Mouse (Mus musculus): Measurements from ENCODE around the gene Tbc1d22a.
A peak's percentile ranks its signal among the peaks of the same experiment; 100 is the strongest.
"Not testable (repeated sequence)": the region's sequence is repeated elsewhere in the genome, so short reads cannot be mapped to it uniquely, and the experiment has no call there.

Tbc1d22a gene

GRCm38 (mm10) chr15:86203942-86204561 lies 10.2 kb upstream of the Tbc1d22a start:
- DNase-seq, result peak; percentile 70 to 72

- DNase-seq, result peak; percentile 61 to 67
Observed at GRCm38 (mm10) chr15:86205300-86205699, 9.0 kb upstream of the Tbc1d22a start.

DNA sequence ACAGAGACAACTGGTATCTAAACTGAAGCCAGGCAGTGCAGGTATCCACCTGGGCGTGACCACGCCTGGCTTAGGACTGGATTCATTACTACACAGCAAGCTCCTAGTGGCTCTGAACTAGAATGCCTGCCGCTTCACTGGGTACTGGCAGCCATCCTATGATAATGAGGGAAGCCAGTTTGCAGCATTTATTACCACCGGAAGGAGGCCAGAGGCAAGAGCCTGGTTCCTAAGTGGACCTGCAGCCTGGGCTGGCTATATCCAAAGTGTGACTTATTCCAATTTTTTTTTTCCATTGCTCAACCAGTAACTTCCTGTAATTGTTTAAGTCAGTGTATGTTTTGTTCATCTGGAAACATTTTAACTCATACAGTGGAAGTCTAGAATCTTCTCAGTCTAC lies 7.9 kb upstream of the Tbc1d22a start:
- no peak for DNase-seq

DNA sequence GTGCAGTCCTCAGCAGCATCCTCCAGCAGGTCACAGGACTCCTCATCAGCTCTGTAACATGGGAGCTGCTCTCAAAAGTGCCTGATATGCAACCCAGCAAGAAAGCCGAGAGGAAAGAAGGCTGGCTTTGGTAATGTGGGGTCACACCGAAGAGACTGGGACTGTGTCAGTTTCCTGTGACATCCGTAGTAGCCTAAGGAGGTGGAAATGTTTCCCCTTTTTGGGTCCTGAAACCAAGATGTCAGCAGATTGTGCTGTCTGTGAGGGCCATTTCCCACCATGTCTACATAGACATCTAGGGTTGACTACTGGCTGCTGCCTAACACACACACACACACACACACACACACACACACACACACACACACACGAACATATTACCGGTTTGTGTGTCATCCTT lies 2.1 kb upstream of the Tbc1d22a start:
- DNase-seq, result not testable (repeated sequence)

DNA sequence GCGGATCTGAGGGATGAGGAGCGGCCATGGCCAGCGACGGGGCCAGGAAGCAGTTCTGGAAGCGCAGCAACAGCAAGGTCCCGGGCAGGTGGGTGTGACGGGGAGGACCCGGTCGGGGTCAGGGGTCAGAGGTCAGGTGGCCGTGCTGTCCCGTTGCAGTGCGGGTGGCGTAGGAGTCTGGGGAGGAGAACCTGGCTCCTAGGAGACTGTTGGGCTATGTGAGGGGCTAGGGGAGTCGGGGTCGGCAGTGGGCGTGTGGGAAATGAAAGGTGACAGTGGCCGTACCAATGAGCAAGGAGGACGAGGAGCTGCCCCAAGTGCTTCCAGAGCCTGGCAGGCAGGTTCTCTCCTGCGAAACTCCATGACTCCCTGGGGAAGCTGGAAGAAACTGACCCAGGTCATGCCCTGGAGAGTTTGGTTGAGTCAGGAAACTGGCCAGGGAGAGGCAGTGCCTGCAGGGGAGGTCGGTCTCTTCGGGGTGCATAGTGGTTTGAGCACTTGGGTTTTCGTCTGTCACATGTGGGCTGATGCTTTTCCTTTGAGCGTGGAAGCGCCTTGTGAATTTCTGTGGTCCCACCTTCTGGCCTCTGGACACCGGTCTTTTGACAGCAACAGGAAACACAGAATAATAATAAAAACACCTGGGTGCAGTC lies 416 bp downstream of the Tbc1d22a start:
- no peak for DNase-seq

DNA sequence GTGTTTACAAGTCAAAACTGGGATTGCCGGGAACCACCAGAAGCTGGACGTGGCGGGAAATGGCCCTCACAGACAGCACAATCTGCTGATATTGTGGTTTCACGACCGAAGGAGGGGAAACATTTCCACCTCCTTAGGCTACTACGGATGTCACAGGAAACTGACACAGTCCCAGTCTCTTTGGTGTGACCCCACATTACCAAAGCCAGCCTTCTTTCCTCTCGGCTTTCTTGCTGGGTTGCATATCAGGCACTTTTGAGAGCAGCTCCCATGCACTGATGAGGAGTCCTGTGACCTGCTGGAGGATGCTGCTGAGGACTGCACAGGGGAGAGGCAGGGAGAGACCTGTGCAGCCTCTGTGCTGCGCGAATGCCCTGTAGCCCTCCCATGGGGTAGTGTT lies 2.4 kb downstream of the Tbc1d22a start:
- DNase-seq, result not testable (repeated sequence)

GRCm38 (mm10) chr15:86219534-86220228 lies 5.4 kb downstream of the Tbc1d22a start:
- DNase-seq, result no peak

GRCm38 (mm10) chr15:86220229-86220630 lies 6.0 kb downstream of the Tbc1d22a start:
- DNase-seq, result peak; percentile 60 to 80

DNA sequence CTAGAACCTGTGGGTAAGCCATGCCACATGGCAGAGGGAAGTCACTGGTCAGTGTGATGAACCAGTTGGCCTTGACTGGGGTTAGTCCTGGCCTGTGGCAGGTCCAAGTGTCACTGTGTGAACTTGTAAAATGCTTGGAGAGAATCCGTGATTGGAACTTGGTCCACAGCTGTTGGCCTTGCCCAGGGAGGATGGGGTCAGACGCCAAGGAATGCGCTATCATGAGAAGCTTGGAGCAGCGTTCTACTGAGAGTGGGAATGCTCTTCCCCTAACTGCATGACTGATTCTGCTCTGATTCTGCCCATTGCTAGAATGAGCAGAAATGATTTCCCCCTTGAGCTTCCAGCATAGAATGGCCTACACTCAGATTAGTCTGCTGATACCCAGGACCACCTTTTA lies 6.5 kb downstream of the Tbc1d22a start:
- DNase-seq, result no peak

GRCm38 (mm10) chr15:86221369-86221768 lies 7.1 kb downstream of the Tbc1d22a start:
- DNase-seq, result no peak

DNA sequence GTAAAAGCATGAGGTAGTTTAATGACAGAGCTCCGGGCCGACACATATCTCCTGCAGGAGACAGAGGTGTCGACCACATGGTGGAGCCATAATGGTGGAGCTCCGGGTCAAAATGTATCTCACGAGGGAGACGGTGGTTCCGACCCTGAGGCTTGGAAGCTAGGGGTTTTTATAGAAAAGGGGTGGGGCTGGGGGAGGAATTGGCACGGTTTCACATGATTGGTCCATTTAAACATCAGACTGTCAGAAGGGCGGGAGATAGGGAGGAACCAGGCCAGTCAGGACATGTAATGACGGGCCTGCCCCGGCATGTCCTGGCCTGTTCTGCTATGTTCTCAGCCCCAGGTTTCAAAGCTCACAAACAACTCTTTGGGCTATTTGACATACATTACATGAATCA lies 7.6 kb downstream of the Tbc1d22a start:
- peak in 1 of 2 experiments; percentile 47 for DNase-seq

GRCm38 (mm10) chr15:86224972-86225551 lies 10.8 kb downstream of the Tbc1d22a start:
- DNase-seq, result no peak

- no peak for DNase-seq
Observed at GRCm38 (mm10) chr15:86226221-86226620, 12.0 kb downstream of the Tbc1d22a start.

GRCm38 (mm10) chr15:86226968-86227367 lies 12.7 kb downstream of the Tbc1d22a start:
- no peak for DNase-seq

DNA sequence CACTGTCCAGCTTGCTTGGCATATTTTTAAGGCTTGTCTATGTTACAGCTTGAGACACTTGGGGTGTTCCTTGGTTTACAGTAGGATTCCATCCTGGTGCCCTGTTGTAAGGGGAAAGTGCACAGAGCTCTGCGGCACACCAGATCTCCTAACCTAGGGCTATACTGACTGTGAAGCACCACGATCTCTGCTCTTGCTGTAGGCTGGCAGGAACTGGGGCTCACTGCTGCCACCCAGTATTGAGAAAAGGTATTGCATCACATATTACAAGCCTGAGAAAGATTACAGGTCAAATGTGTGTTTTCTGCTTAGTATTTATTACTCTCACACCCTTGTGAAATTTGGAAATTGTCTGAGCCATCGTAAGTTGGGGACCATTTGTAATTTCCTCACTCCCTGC lies 13.9 kb downstream of the Tbc1d22a start:
- DNase-seq, result peak; percentile 36 to 60

DNA sequence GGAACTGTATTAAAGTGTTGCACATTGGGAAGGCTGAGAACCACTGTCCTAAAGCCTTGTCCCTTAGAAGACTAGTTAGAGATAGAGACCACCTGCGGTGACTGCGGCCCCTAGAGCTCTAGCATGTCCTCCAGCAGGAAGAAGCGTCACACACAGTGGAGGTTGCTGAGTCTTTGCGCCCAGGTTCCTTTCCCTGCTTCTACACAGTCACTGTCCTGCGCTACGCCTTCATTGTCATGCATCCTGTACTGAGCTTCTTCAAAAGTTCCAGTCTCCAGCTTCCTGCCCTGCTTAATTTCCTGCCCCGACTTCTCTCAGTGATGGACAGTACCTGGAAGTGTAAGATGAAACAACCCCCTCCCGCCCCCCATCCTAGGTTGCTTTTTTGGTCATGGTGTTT lies 14.8 kb downstream of the Tbc1d22a start:
- DNase-seq, result no peak

DNA sequence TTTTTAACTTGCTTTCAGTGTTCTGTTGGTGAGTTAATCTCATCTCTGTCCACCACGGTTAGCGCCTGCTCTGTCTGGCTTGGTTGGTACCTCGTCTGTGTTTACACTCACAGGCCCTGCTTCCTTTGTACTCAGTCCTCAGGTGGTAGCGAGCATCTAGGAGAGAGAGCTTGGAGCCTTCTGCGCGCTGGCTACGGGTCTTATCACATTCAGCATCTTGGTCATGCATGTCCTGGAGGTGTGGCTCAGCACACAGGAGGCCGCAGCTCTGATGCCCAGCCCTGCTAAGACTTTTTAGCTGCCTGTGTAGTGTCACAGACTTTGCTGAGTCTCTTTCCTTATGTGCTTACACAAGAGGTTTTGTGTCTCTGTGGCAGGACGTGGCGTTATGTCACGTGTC lies 15.4 kb downstream of the Tbc1d22a start:
- no peak for DNase-seq

DNA sequence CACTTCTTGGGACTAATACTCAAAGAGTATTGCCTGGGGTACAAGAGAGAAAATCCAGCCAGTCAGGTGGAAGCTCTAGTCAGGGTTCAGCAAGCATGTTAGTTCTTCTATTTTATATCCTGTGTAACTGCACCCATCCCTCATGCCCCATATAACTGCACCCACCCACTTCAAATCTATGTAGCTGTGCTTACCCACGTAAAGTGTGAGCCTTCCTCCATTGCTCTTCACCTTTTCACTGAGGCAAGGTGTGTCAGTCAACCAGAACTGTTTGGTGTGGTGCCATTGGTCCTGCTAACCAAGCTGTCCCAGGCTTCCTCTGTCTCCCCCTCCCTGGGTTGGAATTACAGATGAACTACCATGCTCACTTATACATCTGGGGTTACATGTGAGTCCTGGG lies 16.9 kb downstream of the Tbc1d22a start:
- DNase-seq, result no peak

GRCm38 (mm10) chr15:86231831-86232512 lies 17.7 kb downstream of the Tbc1d22a start:
- no peak for DNase-seq

GRCm38 (mm10) chr15:86234001-86234400 lies 19.7 kb downstream of the Tbc1d22a start:
- DNase-seq, result no peak

DNA sequence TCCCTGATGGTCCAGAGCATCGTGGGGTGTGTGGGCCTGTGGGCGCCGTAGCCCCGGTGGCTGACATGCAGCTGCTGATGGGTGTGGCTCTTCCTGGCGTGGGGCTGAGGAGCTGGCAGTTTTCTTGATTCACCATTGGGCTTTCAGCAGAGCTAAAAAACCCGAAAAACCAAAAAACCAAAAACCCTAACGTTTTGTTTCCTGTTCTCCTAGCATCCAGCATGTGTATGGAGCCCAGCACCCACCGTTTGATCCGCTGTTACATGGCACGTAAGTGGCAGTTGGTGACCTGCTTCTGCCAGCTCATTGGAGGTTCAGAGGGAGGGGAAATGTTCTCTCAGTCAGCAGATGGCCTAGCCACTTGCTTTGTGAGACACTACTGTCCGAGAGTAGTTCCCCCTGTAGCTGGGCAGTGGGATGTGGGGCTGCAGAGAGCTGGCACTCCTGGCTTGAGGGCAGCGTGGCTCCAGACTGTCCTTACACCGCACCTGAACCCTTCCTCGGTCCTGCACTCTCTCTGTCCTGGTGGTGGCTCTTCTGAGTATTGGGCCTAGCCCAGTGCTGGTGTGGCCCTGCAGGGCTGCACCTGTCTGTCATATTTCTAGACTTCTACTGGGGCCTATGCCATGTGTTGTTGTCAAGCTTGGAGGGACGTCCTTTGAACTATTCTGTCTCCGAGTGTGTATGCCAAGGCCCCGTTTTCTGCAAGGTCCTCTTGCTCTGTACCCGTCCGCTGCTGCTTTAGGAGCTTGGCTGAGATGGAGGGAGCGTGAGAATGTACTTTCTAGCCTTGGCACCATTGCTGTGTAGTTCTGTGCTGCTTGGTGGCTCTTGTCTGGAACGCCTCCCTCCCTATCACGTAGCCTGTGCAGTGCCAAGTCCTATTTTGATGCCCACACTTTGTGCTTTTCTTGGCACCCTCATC lies 20.5 kb downstream of the Tbc1d22a start:
- no peak for DNase-seq

DNA sequence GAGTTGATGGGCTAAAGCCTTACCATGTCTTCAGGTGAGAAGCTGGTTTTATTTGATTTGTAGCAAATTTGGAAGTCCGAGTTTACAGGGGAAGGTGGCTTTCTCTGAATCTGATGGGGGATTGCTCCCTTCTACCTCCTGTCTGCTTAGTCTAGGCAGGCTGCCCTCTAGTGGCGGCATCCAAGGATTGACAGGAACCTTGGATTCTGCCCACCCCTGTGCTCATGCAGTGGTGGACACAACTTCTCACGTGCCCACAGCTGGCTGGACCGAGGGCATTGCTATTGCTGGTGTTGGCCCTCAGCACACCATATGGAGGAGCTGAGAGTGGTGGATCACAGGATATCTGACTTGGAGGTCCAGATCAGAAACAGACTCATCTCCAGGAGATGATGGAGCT lies 22.0 kb downstream of the Tbc1d22a start:
- peak; percentile 33 to 50 for DNase-seq

All from lung, adult 18-20 months (tissue).